Mouse (Mus musculus) liver, adult 2 months (tissue): ENCODE results near the gene Gpc6.

Experiments used
- CTCF ChIP-seq: fragments of 200-500 bp; IDR thresholded peaks from 2 replicates; pipeline ENCODE4 v1.5.1; 2011; ENCODE audit warnings: low read depth, low read length, control low read depth
- POLR2A ChIP-seq: fragments of 200-500 bp; IDR thresholded peaks from 2 replicates; pipeline ENCODE4 v1.6.1; 2011; ENCODE audit warnings: low read length, control low read depth; ENCODE audit not compliant: insufficient read depth; ENCODE audit errors: extremely low read depth

DNA sequence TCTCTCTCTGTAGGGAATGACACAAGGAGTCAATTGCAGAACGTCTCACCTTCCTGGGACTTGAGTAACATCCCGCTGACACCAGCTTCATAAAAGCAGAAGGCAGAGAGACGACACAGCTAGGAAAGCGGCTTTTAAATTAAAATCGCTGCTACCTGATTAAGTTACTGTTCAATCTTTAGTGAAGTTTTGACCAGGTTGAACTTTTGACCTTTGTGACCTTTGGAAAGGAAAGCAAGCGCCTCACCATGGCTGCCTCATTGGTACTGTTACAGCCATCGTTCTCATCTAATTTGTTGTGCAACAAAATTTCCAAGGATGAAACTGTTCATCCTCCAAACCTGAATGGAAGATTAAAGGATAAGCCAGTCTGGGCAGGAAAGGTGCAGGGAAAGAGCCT is 830.1 kb downstream of the Gpc6 start:
- TF ChIP-seq POLR2A (no peak), CTCF (no peak)
